Mouse (Mus musculus) testis, adult 2 months (tissue): ENCODE results near the gene Pfkm.

Experiments
- CTCF ChIP-seq: fragments of 200-500 bp; IDR thresholded peaks from 2 replicates; pipeline ENCODE4 v1.5.1; 2012; ENCODE audit warnings: low read depth, mild to moderate bottlenecking, inconsistent platforms, low read length, moderate library complexity; ENCODE audit not compliant: control insufficient read depth, insufficient read depth, insufficient replicate concordance
- POLR2A ChIP-seq: fragments of 200-500 bp; IDR thresholded peaks from 2 replicates; pipeline ENCODE4 v1.6.1; 2012; ENCODE audit warnings: low read depth, mild to moderate bottlenecking, inconsistent platforms, low read length, moderate library complexity; ENCODE audit not compliant: control insufficient read depth

GRCm38 (mm10) chr15:98098519-98098918 lies 6.1 kb downstream of the Pfkm start:
- TF ChIP-seq POLR2A: no peak
- no peak for TF ChIP-seq CTCF
